Mouse (Mus musculus): Measurements from ENCODE around the gene Pdx1. TPM values are rescaled to one million over a fixed set of nuclear protein-coding genes. Genes with fewer than 3 reads are reported as not detected.

The Pdx1 gene
- polyA plus RNA-seq, 1 experiment from 2014 or later: not detected

DNA sequence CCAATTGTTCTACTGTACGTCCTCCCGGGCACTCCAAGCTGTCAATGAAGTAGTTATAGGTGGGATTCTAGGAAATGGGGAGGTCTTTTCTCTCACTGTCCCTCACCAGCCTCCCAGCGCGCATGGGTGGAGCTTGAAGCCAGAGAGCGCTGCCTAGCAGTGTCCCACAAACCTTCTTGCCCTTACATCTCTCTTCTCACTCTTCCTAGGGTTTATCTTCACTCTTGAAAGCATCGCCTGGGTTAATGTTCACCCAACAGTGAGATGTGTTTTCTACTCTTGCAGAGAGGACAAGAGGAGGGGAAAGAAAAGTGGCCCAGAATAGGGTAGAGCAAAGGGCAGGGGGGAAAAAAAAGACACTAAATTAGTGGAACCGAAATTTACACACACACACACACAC is 47.6 kb downstream of the Pdx1 start:
- Histone ChIP-seq H3K4me1 (peaks cover 10% of the 10 kb centered on the region; the same call in 1 of the 2 replicates), H3K9me3 (replicated peaks) (no peaks in the 10 kb centered on the region), H3K27ac (replicated peaks) (no peak overlapping the region), H3K4me2 (no peak overlapping the region), H3K36me3 (no peaks in the 10 kb centered on the region), H3K27me3 (replicated peaks) (peaks cover 87% of the 10 kb centered on the region), H3K4me3 (replicated peaks) (no peak overlapping the region), H3K9ac (replicated peaks) (no peak overlapping the region)
- 2% methylated on average over 7 of the region's 7 CpGs for WGBS
- ATAC-seq (ENCODE audit: low FRiP score): no peak

GRCm38 (mm10) chr5:147317991-147318390 is 48.2 kb downstream of the Pdx1 start:
- ATAC-seq (ENCODE audit: low FRiP score): no peak
- Histone ChIP-seq H3K9ac (replicated peaks) (no peak overlapping the region), H3K27me3 (replicated peaks) (peaks cover 87% of the 10 kb centered on the region), H3K27ac (replicated peaks) (no peak overlapping the region), H3K36me3 (no peaks in the 10 kb centered on the region), H3K4me1 (peaks cover 10% of the 10 kb centered on the region; the same call in 1 of the 2 replicates), H3K4me2 (no peak overlapping the region), H3K9me3 (replicated peaks) (no peaks in the 10 kb centered on the region), H3K4me3 (replicated peaks) (no peak overlapping the region)
- WGBS: 26% methylated on average over 7 of the region's 7 CpGs

DNA sequence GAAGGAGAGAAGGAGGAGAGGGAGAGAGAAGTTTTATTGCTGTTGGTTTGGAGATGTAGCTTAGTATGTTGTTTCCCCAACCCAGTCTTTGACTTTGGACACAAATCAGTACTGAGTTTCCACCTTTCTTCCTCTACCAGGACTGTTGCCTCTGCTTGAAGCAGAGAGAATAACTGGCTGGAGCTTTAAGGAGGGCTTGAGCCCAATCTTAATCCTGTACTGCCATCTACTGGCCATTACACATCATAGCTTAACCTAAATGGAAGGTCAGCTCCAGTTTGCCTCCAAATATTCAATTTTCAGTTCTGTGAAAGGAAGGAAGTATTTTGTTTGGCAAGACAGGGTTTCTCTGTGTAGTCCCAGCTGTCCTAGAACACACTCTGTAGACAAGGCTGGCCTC is 49.9 kb downstream of the Pdx1 start:
- Histone ChIP-seq H3K36me3 (no peaks in the 10 kb centered on the region), H3K4me3 (replicated peaks) (no peak overlapping the region), H3K27ac (replicated peaks) (no peak overlapping the region), H3K9me3 (replicated peaks) (no peaks in the 10 kb centered on the region), H3K4me1 (peaks cover 8% of the 10 kb centered on the region; the same call in 1 of the 2 replicates), H3K4me2 (no peak overlapping the region), H3K27me3 (replicated peaks) (peaks cover 77% of the 10 kb centered on the region), H3K9ac (replicated peaks) (no peak overlapping the region)
- peak; percentile 49; the same call in 1 of the 2 replicates for ATAC-seq (ENCODE audit: low FRiP score)

- peaks cover 51% of the 10 kb centered on the region for H3K27me3 ChIP-seq (replicated peaks)
- no peaks in the 10 kb centered on the region for H3K9me3 ChIP-seq (replicated peaks)
- H3K4me1 ChIP-seq: no peaks in the 10 kb centered on the region
- H3K27ac ChIP-seq (replicated peaks): no peak within 1 kb of the TSS
- no peak for ATAC-seq (ENCODE audit: low FRiP score)
- no peak within 1 kb of the TSS for H3K9ac ChIP-seq (replicated peaks)
- H3K4me3 ChIP-seq (replicated peaks): no peak within 1 kb of the TSS
- H3K4me2 ChIP-seq: no peak within 1 kb of the TSS
- 80% methylated on average over 8 of the region's 8 CpGs for WGBS
- no peaks in the 10 kb centered on the region for H3K36me3 ChIP-seq
Measured at GRCm38 (mm10) chr5:147322183-147322582, 52.4 kb downstream of the Pdx1 start, which contains the start of gene Urad. Gene Urad (minus strand): TSS chr5:147322440.

GRCm38 (mm10) chr5:147323237-147323917 is 53.6 kb downstream of the Pdx1 start:
- Histone ChIP-seq H3K9me3 (replicated peaks) (no peaks in the 10 kb centered on the region), H3K27ac (replicated peaks) (no peak overlapping the region), H3K9ac (replicated peaks) (no peak overlapping the region), H3K36me3 (no peaks in the 10 kb centered on the region), H3K27me3 (replicated peaks) (peaks cover 39% of the 10 kb centered on the region), H3K4me1 (no peaks in the 10 kb centered on the region), H3K4me3 (replicated peaks) (no peak overlapping the region), H3K4me2 (no peak overlapping the region)
- 18% methylated on average over 17 of the region's 17 CpGs for WGBS
- ATAC-seq (ENCODE audit: low FRiP score): no peak

Small RNA genes within 50 kb of the gene (microRNA-seq; reads per million reads assigned to microRNA genes)
- gene Mir7k: not detected

Other genes with a start within 250 kb of the Pdx1 start
- gene Lnx2, start 193.4 kb upstream of the Pdx1 start, polyA plus RNA-seq (2015; fragmentation: Nextera tagmentation; extraction: Ambion mirVana): 4.2 and 6.5 TPM in 2 replicates
- 106 and 112 TPM in 2 replicates for gene Polr1d, start 192.9 kb upstream of the Pdx1 start, polyA plus RNA-seq (2015; fragmentation: Nextera tagmentation; extraction: Ambion mirVana)
- gene Gsx1, start 81.3 kb upstream of the Pdx1 start, polyA plus RNA-seq (2015; fragmentation: Nextera tagmentation; extraction: Ambion mirVana): 1.3 and 2.1 TPM in 2 replicates
- gene Cdx2, start 37.3 kb downstream of the Pdx1 start, polyA plus RNA-seq (2015; fragmentation: Nextera tagmentation; extraction: Ambion mirVana): 3.1 TPM in 1 of 2 replicates, not detected in the other
- 0.24 TPM in 1 of 2 replicates, not detected in the other for gene Urad, start 52.5 kb downstream of the Pdx1 start, polyA plus RNA-seq (2015; fragmentation: Nextera tagmentation; extraction: Ambion mirVana)
- gene Flt3, start 130.5 kb downstream of the Pdx1 start, polyA plus RNA-seq (2015; fragmentation: Nextera tagmentation; extraction: Ambion mirVana): 2.4 and 2.6 TPM in 2 replicates
- 61.5 and 61.6 TPM in 2 replicates for gene Pan3, start 160.2 kb downstream of the Pdx1 start, polyA plus RNA-seq (2015; fragmentation: Nextera tagmentation; extraction: Ambion mirVana)

Measured in neural tube, embryonic 15.5 days (tissue).